Mouse (Mus musculus) MEL (cell line): ENCODE results near the gene Agbl2.

Experiments
- BHLHE40 ChIP-seq: IDR thresholded peaks from 2 replicates; pipeline ENCODE4 v1.6.1; 2012; ENCODE audit warnings: low read depth, mild to moderate bottlenecking, inconsistent platforms, low read length, improper control_type of control experiment, borderline replicate concordance
- CTCF ChIP-seq, 3 experiments: IDR thresholded peaks in 2 of 3; conservative IDR thresholded peaks in 1 of 3; 2 replicates each; pipeline ENCODE4 v1.5.1; 2011 to 2012; ENCODE audit warnings: low read length in 3 of 3, low read depth in 2 of 3, mild to moderate bottlenecking in 2 of 3, improper control_type of control experiment in 1 of 3, inconsistent platforms in 1 of 3, mixed read lengths in 1 of 3, moderate library complexity in 1 of 3; ENCODE audit not compliant: control insufficient read depth in 1 of 3, insufficient read depth in 1 of 3, poor library complexity in 1 of 3, severe bottlenecking in 1 of 3
- EP300 ChIP-seq, 2 experiments: IDR thresholded peaks; 2 replicates each; pipeline ENCODE4 v1.6.1; 2011; ENCODE audit warnings: improper control_type of control experiment in 2 of 2, low read length in 2 of 2, low read depth in 1 of 2, mild to moderate bottlenecking in 1 of 2
- ETS1 ChIP-seq: IDR thresholded peaks from 2 replicates; pipeline ENCODE4 v1.6.1; 2012; ENCODE audit warnings: low read depth, mild to moderate bottlenecking, inconsistent platforms, low read length, improper control_type of control experiment, moderate library complexity
- KAT2A ChIP-seq: conservative IDR thresholded peaks from 2 replicates; pipeline ENCODE4 v1.6.1; 2012; ENCODE audit warnings: low read depth, low read length, improper control_type of control experiment, inconsistent platforms
- MAFK ChIP-seq: IDR thresholded peaks from 2 replicates; pipeline ENCODE4 v1.6.1; 2011; ENCODE audit warnings: low read depth, mild to moderate bottlenecking, low read length, improper control_type of control experiment, borderline replicate concordance
- MAZ ChIP-seq: IDR thresholded peaks from 2 replicates; pipeline ENCODE4 v1.6.1; 2012; ENCODE audit warnings: low read depth, mild to moderate bottlenecking, inconsistent platforms, low read length, improper control_type of control experiment
- NRF1 ChIP-seq: IDR thresholded peaks from 2 replicates; pipeline ENCODE4 v1.6.1; 2014; ENCODE audit warnings: low read depth, mild to moderate bottlenecking, inconsistent platforms, low read length, improper control_type of control experiment, moderate library complexity; ENCODE audit not compliant: poor library complexity, insufficient read depth, severe bottlenecking
- POLR2A ChIP-seq, 2 experiments: IDR thresholded peaks; 2 replicates each; pipeline ENCODE4 v1.6.1; 2011 to 2012; ENCODE audit warnings: low read length in 2 of 2, mild to moderate bottlenecking in 2 of 2, control low read depth in 1 of 2, improper control_type of control experiment in 1 of 2, low read depth in 1 of 2, moderate library complexity in 1 of 2; ENCODE audit not compliant: control insufficient read depth in 1 of 2, insufficient read depth in 1 of 2, poor library complexity in 1 of 2
- SMC3 ChIP-seq: IDR thresholded peaks from 2 replicates; pipeline ENCODE4 v1.6.1; 2011; ENCODE audit warnings: low read depth, low read length, improper control_type of control experiment
- TCF12 ChIP-seq: IDR thresholded peaks from 2 replicates; pipeline ENCODE4 v1.6.1; 2014; ENCODE audit warnings: low read depth, mild to moderate bottlenecking, inconsistent platforms, low read length, improper control_type of control experiment, moderate library complexity
- UBTF ChIP-seq: IDR thresholded peaks from 2 replicates; pipeline ENCODE4 v1.6.1; 2012; ENCODE audit warnings: low read depth, mild to moderate bottlenecking, inconsistent platforms, low read length, improper control_type of control experiment, moderate library complexity, borderline replicate concordance; ENCODE audit not compliant: insufficient read depth
- ZC3H11A ChIP-seq: IDR thresholded peaks from 2 replicates; pipeline ENCODE4 v1.6.1; 2012; ENCODE audit warnings: low read depth, mild to moderate bottlenecking, inconsistent platforms, low read length, improper control_type of control experiment
- ZMIZ1 ChIP-seq: IDR thresholded peaks from 2 replicates; pipeline ENCODE4 v1.6.1; 2012; ENCODE audit warnings: low read depth, mild to moderate bottlenecking, inconsistent platforms, low read length, improper control_type of control experiment, moderate library complexity

DNA sequence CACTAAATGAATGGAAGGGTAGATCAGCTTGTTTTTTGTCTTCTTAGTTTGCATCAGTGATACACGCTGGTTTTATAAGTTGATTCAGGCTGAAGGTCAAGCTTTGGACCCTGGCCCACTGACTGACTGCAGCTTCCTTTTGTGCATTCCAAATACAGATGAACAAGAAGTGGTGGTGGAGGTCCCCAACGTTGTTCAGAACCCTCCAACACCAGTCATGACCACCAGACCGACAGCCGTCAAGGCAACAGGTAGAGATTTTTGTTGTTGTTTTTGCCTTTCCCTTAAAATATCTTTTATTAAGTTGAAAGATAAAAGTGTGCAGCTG lies 36.0 kb upstream of the Agbl2 start:
- no peak for TF ChIP-seq CTCF (IDR thresholded peaks at IDR 0.05 in 2 of 3, conservative IDR thresholded peaks at IDR 0.05 in 1 of 3; ENCODE audit: control insufficient read depth in 1 of 3, insufficient read depth in 1 of 3, low read depth in 2 of 3, low read length in 3 of 3, poor library complexity in 1 of 3, severe bottlenecking in 1 of 3)
- no peak for TF ChIP-seq ZC3H11A
- TF ChIP-seq ZMIZ1, result no peak
- TF ChIP-seq TCF12, result no peak
- no peak for TF ChIP-seq UBTF
- TF ChIP-seq BHLHE40, result no peak
- no peak for TF ChIP-seq MAZ
- no peak for TF ChIP-seq KAT2A
- no peak for TF ChIP-seq ETS1
- no peak for TF ChIP-seq MAFK
- no peak for TF ChIP-seq POLR2A (IDR thresholded peaks at IDR 0.05; ENCODE audit: control insufficient read depth in 1 of 2, insufficient read depth in 1 of 2, low read depth in 1 of 2, low read length in 2 of 2, poor library complexity in 1 of 2)
- no peak for TF ChIP-seq EP300 (IDR thresholded peaks at IDR 0.05; ENCODE audit: low read depth in 1 of 2, low read length in 2 of 2)
- TF ChIP-seq SMC3, result no peak
- no peak for TF ChIP-seq NRF1
